Mouse (Mus musculus) gastrocnemius, postnatal 25 days (tissue): ENCODE measurements at regions not wholly inside any gene's neighbourhood (a gene's known extent, or its start where the extent isn't known, plus 50 kb on each side); places are given as distances from the start of the nearest gene placed in this dataset.

ENCODE experiments used
- DNase-seq: peaks from one replicate; pipeline ENCODE4 v3.0.0; 2022

- no peak for DNase-seq
Observed at GRCm38 (mm10) chr14:58597810-58598209, 527.5 kb downstream of the Fgf9 start.

GRCm38 (mm10) chr14:58596936-58597335, 526.6 kb downstream of the Fgf9 start:
- no peak for DNase-seq

GRCm38 (mm10) chr14:58581806-58582205, 511.5 kb downstream of the Fgf9 start:
- DNase-seq, result no peak

DNA sequence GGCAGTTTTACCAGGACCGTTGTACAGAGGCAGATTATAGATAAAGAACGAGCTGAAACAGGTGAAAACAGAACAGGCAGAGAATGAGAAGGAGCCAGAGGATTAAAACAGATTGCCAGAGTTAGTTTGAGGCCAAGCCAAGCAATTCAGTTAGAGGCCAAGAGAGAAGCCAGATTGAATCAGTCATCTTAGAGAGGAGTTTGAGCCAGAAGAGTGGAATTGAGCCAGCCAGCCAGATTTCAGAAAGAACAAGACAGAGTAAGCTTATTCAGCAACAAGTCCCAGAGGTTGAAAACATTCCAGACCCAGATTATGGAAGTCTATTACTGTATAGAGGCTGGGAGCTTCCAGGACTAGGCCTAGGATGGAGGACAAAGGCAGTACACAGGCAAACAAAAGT, 499.7 kb downstream of the Fgf9 start:
- DNase-seq, result no peak

- no peak for DNase-seq
Observed at GRCm38 (mm10) chr14:58567472-58567871, 497.1 kb downstream of the Fgf9 start.

- no peak for DNase-seq
Observed at GRCm38 (mm10) chr14:58563082-58563481, 492.7 kb downstream of the Fgf9 start.

- no peak for DNase-seq
Observed at GRCm38 (mm10) chr14:58550785-58551184, 480.4 kb downstream of the Fgf9 start.

DNA sequence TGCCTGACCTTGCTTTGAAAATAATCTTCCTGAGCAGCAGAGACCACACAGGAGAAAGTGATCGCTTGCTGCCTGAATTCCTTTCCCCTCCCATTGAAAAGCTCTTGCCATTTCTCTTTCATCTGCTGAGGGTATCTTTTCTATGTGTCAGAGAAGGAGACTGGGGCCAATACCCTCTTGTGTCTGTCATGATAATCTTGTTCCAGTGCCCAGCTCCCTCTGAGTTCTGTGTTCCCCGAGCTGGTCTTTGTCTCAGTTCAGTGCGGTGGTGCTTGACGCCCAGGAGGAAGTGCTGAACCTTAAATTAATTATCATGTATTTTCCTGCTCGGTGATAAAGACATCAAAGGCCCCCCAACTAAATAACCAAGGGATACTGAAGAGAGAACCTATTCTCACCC, 475.4 kb downstream of the Fgf9 start:
- no peak for DNase-seq

DNA sequence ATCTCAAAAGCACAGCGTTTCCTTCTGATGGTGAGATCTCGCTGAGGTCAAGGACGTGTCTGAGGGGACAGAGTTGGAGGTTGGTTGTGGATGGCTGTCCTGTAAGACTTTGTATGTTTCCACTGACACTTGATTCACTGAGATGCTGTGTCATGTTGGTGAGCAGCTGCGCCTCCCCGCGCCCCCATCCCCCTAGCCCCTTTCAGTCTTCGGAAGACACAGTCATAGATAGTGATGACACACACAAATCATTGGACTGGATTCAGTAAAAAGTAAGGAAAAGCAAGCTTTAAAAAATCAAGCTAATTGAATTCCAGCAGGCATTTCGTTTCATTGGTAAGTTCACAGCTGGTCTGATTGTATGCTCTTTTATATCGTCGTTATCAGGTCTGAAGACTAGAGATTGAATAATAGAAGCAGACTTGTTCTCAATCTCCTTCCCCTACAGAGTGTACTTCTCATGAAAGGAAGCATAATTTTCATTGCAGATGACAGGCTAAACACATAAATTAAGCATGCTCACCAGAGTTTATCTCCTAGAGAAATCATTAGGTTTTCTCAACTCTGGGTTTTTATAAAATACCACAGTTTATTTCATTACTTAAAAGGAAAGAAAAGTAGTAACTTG, 472.9 kb downstream of the Fgf9 start:
- no peak for DNase-seq

DNA sequence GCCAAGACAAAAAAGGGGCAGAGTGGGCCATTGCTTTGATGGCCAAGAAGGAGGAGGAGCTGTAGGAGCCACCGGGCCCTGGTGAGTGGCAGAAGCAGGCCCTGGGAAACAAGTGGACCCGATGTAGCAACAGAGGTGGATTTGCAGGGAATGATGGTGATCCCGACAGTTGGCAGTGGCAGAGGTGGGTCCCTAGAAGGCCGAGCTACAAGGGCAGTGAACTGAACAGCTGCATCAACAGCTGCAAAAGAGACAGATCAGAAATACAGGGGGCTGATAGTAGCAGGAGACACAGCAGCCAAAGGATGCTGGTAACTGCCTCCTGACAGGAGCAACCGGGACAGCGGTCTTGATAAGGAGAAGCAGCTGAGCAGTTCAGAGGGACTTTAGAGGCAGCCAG, 467.8 kb downstream of the Fgf9 start:
- DNase-seq, result peak; percentile 18

DNA sequence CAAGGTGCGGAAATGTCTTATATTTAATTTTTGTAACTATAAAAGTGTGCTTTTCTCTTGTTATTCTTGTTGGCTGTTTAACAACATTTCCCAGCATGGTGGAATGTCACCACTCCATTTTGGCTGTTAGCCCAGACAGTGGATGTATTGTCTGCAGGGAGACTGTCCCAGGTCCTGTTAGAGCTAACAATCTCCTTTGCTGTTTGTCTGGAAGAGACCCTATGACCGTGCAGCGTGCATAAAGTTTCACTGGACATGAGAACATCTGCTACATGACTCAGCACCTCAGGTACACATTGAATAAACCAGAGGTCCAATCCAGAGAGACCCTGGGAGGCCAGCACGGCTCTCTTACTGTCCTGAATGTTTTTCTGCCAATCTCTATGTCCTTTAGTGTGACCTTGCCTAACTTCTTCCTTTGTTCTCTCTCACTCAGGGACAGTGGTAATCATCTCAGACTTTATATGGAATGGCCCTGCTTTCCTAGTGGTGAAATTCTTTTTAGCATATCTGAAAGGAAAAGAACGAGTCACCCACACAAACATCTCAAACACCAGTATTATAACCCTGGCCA, 450.7 kb downstream of the Fgf9 start:
- DNase-seq, result no peak

- no peak for DNase-seq
Observed at GRCm38 (mm10) chr14:58520384-58520783, 450.0 kb downstream of the Fgf9 start.

- DNase-seq, result no peak
Observed at GRCm38 (mm10) chr14:58519086-58519485, 448.7 kb downstream of the Fgf9 start.

GRCm38 (mm10) chr14:58516543-58516942, 446.2 kb downstream of the Fgf9 start:
- DNase-seq, result no peak

DNA sequence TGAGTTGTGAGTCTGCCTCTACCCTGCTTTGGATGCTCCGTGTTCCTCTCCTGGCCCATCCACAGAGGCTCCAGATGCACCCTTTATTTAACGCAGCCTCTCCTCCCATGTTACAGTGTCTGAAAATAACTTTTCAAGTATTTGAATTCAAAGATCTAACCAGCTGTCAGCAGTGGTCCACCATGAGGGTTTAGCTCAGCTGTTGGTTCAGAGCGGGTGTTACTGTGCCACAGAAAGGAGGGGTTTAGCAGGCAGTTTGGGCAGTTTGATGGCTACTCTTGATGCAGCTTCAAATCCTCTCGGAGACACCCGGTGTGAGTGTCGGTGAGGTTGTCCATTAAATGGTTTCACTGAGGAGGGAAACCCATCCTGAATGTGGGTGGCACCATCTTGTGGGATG, 441.8 kb downstream of the Fgf9 start:
- DNase-seq, result no peak

DNA sequence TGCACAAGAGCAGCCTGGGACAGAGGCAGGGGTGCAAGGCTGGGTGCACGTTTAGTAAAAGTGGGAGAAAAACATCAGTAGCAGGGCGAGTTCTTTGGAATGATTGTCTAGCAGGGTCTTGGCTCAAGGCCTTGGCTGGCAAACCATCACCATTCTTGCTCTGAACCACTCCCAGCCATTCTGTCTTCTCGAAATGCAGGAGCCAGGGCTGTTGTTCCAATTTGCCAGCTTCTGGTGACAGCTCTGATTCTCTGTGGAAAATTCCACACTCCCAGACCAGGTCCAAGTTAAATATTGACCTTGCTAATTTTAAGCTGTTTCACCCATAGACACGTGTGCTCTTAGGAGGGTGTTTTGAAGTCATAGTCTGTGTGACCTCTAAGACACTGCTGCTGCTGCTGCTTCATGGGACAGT, 441.2 kb downstream of the Fgf9 start:
- peak; percentile 19 for DNase-seq

DNA sequence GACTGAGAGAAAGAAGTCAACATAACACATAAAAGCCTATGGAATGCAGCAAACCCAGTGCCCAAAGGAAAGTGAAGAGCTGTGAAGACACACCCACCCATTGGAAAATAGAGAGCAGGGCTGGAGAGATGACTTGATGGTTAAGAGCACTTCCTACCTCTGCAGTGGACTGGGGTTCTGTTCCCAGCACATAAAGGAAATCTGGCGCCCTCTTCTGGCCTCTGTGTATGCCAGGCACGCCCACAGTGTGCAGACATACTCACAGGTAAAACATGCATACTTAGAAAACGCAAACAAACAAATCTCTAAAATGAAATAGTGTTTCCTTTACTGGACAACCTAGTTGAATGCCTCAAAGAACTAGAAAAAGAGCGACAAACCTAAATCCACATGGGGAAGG, 440.4 kb downstream of the Fgf9 start:
- no peak for DNase-seq

DNA sequence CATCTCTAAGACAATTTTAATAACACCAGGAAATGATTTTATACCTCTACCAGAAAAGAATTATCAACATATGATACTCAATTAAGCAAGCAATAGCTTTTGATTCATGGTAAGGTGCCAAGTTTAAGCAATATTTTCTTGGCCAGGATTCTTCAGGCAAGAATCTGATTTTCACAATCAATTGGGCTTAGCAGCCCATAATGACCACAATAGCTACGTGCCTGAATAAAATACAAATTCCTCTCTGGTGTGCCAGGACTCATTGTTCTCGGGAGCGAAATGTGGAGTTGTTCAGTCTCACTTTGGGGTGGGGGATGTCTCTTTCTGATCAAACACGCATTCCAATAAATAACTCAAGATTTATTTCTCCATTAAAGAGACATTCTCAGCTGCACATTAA, 438.8 kb downstream of the Fgf9 start:
- DNase-seq, result no peak

DNA sequence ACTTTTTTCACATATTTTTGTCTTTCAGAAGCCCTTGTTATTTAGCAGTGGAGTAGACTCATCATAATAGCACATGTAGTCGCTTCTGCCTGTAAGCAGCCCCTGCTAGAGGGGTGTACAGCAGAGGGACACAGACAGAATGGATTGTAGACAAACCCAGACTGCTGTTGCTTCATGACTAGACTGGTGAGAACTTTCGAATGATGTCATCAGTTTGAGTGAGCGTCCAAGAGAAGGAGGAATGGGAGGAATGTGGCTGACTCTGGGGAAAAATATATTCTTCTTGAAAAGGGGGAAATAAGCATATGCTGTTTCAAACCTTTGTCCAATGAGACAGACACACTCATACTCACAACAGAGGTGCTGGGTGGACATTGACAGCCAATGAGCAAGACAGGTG, 436.1 kb downstream of the Fgf9 start:
- no peak for DNase-seq

DNA sequence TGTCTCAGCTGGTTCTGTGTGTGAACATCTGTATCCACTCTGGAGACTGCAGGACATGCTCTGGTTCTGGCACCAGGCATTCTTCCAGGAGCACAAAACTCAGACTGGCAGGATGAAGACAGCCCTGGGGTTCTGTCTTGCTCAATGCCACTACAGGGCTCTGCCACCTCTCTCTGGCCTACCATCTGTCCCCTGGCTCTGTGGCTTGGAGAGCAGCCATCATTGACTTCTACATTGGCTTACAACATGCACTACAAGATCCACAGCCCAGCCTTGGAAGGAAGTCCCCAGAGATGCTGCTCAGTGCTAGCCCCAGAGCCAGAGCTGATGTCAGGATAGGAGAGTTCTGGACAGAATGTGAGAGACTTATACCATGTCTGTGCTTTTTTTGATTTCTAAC, 435.5 kb downstream of the Fgf9 start:
- peak; percentile 24 for DNase-seq

DNA sequence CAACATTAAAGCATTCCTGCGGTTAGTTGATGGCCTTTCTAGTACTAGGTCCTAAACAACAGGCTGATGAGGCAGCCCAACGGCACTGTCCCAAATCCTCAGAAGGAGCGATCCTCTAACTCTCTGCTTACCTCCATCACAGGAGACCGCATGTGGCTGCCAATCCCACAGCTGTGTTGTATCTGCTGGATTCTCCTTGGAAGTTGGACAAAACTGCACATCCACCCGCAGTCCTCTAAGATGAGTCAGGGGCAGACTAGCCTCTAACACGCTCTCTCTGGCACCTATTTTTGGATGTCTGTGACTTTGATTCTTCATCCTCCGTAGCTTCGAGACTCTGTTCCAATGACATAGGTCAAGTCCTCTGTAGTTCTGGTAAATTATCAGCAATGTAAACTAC, 432.5 kb downstream of the Fgf9 start:
- DNase-seq, result no peak

GRCm38 (mm10) chr14:58500014-58500413, 429.7 kb downstream of the Fgf9 start:
- DNase-seq, result no peak

DNA sequence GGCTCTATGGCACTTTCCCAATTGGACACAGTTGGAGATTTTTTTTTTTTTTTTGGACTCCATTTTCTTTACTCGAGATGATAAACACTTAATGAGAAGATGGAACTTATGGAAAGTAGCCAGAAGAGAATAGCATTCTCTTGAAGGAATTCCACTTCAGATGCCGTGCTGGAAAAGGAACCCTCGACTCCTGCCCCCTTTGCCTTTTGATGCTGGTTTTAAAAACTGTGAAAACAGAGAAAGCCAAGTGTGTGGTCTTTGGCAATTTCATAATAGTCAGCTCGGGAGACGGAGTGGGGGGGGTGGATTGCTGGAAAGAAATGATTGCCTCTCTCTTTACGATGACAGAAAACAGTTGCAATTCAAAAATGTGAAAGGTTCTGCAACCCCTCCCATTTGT, 429.2 kb downstream of the Fgf9 start:
- DNase-seq, result no peak

DNA sequence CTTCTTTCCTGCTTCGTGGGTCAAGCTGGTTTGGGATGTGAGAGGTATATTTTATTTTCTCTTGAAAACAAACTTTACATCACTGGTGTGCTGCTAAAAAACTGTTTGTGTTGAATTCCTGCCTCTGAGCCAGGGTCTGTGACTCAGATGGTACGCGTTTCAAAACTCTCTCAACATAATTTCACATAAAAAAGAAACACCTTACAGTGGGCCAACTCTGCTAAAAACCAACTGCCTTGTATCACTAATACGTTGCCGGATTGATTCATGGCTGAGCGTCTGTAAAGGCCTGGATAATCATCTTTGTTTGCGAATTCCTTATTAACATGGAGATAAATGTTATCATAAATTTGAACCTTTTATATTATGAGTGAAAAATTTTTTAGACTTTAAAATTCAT, 428.7 kb downstream of the Fgf9 start:
- no peak for DNase-seq

DNA sequence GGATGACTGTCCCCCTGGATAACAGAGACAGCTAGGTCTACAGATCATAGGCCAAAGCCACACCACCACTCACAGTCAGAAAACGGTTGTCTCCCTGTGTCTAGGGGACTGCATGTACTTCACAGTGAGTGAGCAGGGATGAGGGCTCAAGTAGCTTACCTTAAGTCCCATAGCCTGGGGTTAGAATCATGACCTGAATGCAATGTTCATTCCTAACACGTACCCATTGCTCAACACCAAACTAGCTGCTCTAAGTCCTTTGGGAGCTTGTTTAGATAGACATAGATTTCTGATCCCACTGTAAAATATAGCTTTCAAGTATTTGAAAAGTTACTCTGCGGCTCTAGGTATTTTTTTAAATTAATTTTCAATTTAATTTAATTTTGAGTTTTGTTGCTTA, 426.6 kb downstream of the Fgf9 start:
- no peak for DNase-seq
